In the genomic region with DNA sequence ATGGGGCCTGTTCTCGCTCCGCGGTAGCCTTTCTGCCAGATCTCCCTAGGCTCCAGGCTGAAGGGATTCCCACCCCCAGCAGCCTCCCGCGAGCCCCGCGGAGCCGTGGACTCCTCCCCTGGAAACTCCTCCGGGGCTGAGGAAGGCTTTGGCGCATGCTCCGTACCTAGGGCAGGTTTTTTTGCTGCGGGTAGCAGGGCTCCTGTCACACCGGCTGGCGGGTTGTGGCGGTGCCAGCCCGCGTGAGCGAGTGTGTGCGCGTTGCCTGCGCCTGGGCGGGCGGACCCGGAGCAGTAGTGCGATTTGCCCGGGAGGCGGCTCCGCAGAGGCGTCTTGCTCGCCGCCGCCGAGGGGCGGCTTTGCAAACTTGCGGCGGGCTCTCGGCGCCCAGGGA, we compare ENCODE assay signal across 8 mouse cellular contexts. TPM values are rescaled to one million over a fixed set of nuclear protein-coding genes. Genes with fewer than 3 reads are reported as not detected.
DNase-seq lines count a peak whose midpoint lies in the region; ATAC-seq lines count a peak whose summit lies in the region.

No protein-coding gene starts in this region.

- peak overlapping the region; percentile 98 for H3K4me2 ChIP-seq in intestine, embryonic 15.5 days (replicated peaks)

- under 1% methylated on average over 37 of the region's 38 CpGs for WGBS in intestine, embryonic 15.5 days

- H3K9me3 ChIP-seq in intestine, embryonic 15.5 days = no peaks in the 10 kb centered on the region

- peak overlapping the region; percentile 66 for H3K4me3 ChIP-seq in intestine, embryonic 15.5 days (replicated peaks)

- H3K27me3 ChIP-seq in intestine, embryonic 15.5 days (replicated peaks) = peaks cover 26% of the 10 kb centered on the region

- H3K4me1 ChIP-seq in intestine, embryonic 15.5 days (replicated peaks) = peaks cover 10% of the 10 kb centered on the region

- H3K36me3 ChIP-seq in intestine, embryonic 15.5 days = no peaks in the 10 kb centered on the region

- H3K27ac ChIP-seq in intestine, embryonic 15.5 days = no peak overlapping the region

- ATAC-seq in intestine, embryonic 15.5 days = peak; percentile 91
- ATAC-seq in erythroid progenitor cell, adult 5-6 weeks (replicated peaks; ENCODE audit: low FRiP score, poor library complexity, severe bottlenecking) = no peak; the same call in 1 of the 2 replicates

- DNase-seq in adrenal gland, adult (ENCODE audit: inconsistent age in 2 of 2, low spot score in 1 of 2) = peak; percentile 66 to 88
- peak; percentile 95 for DNase-seq in cerebellum, postnatal 25 days
- DNase-seq in frontal cortex, postnatal 36 days (ENCODE audit: low spot score in 2 of 2) = peak; percentile 89 to 91
- DNase-seq in left cerebral cortex, adult 8-10 months (ENCODE audit: low spot score in 2 of 2) = peak; percentile 77 to 88
- DNase-seq in lung, postnatal 25 days (ENCODE audit: low spot score) = peak; percentile 13
- DNase-seq in right cerebral cortex, adult 2 months (ENCODE audit: low spot score in 2 of 2) = peak; percentile 87 to 89

- H3K9ac ChIP-seq in intestine, embryonic 15.5 days = peak overlapping the region; percentile 45

RNA-seq across cellular contexts. Expression of gene Hs6st3, which starts 0.6 kb away (rescaled TPM):
- 0.14 TPM in 1 of 2 replicates, not detected in the other for polyA plus RNA-seq in intestine, embryonic 15.5 days (2015; fragmentation: Nextera tagmentation; extraction: Ambion mirVana)
- 10 to 100 TPM; 50.2 to 63.5 (median 53.8) TPM for total RNA-seq in left cerebral cortex, adult 8-10 months (2022)
- not detected in 2 replicates for total RNA-seq in erythroid progenitor cell, adult 5-6 weeks (2015; ENCODE audit: low replicate concordance)
- total RNA-seq in erythroid progenitor cell, adult 5-6 weeks (2017; ENCODE audit: low replicate concordance) = not detected in 2 replicates

RNA-seq across cellular contexts. Expression of gene Uggt2, which starts 38.3 kb away (rescaled TPM):
- 7.9 TPM in 2 replicates for polyA plus RNA-seq in intestine, embryonic 15.5 days (2015; fragmentation: Nextera tagmentation; extraction: Ambion mirVana)
- 10 to 100 TPM; 26.1 to 36.8 (median 31.2) TPM for total RNA-seq in left cerebral cortex, adult 8-10 months (2022)
- 1.1 TPM in 1 of 2 replicates, not detected in the other for total RNA-seq in erythroid progenitor cell, adult 5-6 weeks (2015; ENCODE audit: low replicate concordance)
- not detected in 2 replicates for total RNA-seq in erythroid progenitor cell, adult 5-6 weeks (2017; ENCODE audit: low replicate concordance)

Comparison
In these comparisons a context has a peak if more than half of its experiments do, and no peak if none do; other contexts are left out.
1. DNase-seq: peak in every context shown above with its lines; median percentile 95 in cerebellum, postnatal 25 days; 90 in frontal cortex, postnatal 36 days; 88 in right cerebral cortex, adult 2 months; 82 in left cerebral cortex, adult 8-10 months; 77 in adrenal gland, adult; 13 in lung, postnatal 25 days.
2. RNA of gene Hs6st3, which starts 0.6 kb away (total RNA-seq): 50.2 to 63.5 TPM in left cerebral cortex, adult 8-10 months; not detected in erythroid progenitor cell, adult 5-6 weeks; every median in the first group is over 10 times any median in the second.
3. RNA of gene Uggt2, which starts 38.3 kb away (total RNA-seq): 26.1 to 36.8 TPM in left cerebral cortex, adult 8-10 months; 1.1 TPM in erythroid progenitor cell, adult 5-6 weeks; every median in the first group is over 10 times any median in the second.